Mouse (Mus musculus) embryonic fibroblast, embryonic 13.5 days (primary cell): ENCODE measurements around the gene Aco2.

ENCODE experiments used
- CTCF ChIP-seq: IDR thresholded peaks from 2 replicates; pipeline ENCODE4 v1.5.1; 2011; ENCODE audit warnings: mild to moderate bottlenecking, control low read depth, low read length, moderate library complexity, borderline replicate concordance; ENCODE audit not compliant: insufficient read depth
- POLR2A ChIP-seq: IDR thresholded peaks from 2 replicates; pipeline ENCODE4 v1.6.1; 2011; ENCODE audit warnings: low read depth, mild to moderate bottlenecking, control low read depth, low read length, moderate library complexity

DNA sequence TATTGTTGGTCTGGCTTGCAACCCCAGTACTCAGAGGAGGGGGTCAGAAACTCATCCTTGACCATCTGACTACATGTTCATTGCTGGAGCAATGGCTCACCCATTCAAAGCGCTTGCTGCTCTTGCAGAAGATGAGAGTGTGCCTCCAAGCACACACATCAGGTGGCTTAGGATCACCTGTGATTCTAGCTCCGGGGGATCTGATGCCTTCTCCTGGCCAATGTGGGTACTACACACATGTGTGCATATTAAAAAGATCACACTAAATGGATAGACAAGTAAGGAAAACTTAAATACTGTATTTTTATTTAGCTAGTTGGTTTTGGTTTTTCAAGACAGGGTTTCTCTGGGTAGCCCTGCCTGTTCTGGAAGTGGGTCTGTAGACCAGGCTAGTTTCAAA is 68.9 kb downstream of the Aco2 start:
- TF ChIP-seq CTCF (no peak), POLR2A (no peak)
